Mouse (Mus musculus): ENCODE results near the gene Rad51ap1. TPM values are rescaled to one million over a fixed set of nuclear protein-coding genes. Genes with fewer than 3 reads are reported as not detected.

Rad51ap1 gene
- polyA plus RNA-seq, 1 experiment from 2014 or later, result 56.7 TPM

- Histone ChIP-seq H3K4me1 (peaks cover 8% of the 10 kb centered on the region; the same call in 1 of the 2 replicates), H3K9me3 (no peaks in the 10 kb centered on the region), H3K4me3 (no peak overlapping the region), H3K9ac (replicated peaks) (no peak overlapping the region), H3K36me3 (peaks cover 47% of the 10 kb centered on the region), H3K4me2 (replicated peaks) (no peak overlapping the region), H3K27ac (replicated peaks) (no peak overlapping the region), H3K27me3 (no peaks in the 10 kb centered on the region)
- WGBS, result 91% methylated on average over 2 of the region's 2 CpGs
- ATAC-seq (ENCODE audit: low FRiP score, low read depth), result no peak
Measured at GRCm38 (mm10) chr6:126932896-126933295, 6.5 kb downstream of the Rad51ap1 start.

GRCm38 (mm10) chr6:126921111-126921881 is 18.1 kb downstream of the Rad51ap1 start, which contains the start of gene Dyrk4:
Dyrk4 (minus strand) TSS chr6:126921839.
- WGBS, result 7% methylated on average over 21 of the region's 21 CpGs
- Histone ChIP-seq H3K4me3 (peak within 1 kb of the TSS; percentile 25), H3K4me2 (replicated peaks) (peak within 1 kb of the TSS; percentile 47), H3K9me3 (no peaks in the 10 kb centered on the region), H3K9ac (replicated peaks) (peak within 1 kb of the TSS; percentile 49; the same call in 1 of the 2 replicates), H3K27ac (replicated peaks) (no peak within 1 kb of the TSS), H3K27me3 (peaks cover 4% of the 10 kb centered on the region; the same call in 1 of the 2 replicates), H3K4me1 (no peaks in the 10 kb centered on the region), H3K36me3 (peaks cover 36% of the 10 kb centered on the region)
- 0 out of 2 replicates have a peak, but pooled peaks have one; percentile 27 for ATAC-seq (ENCODE audit: low FRiP score, low read depth)

- Histone ChIP-seq H3K9ac (replicated peaks) (no peak overlapping the region), H3K9me3 (no peaks in the 10 kb centered on the region), H3K4me1 (no peaks in the 10 kb centered on the region), H3K27ac (replicated peaks) (no peak overlapping the region), H3K4me2 (replicated peaks) (no peak overlapping the region), H3K4me3 (no peak overlapping the region), H3K27me3 (peaks cover 5% of the 10 kb centered on the region; the same call in 1 of the 2 replicates), H3K36me3 (no peaks in the 10 kb centered on the region)
- no peak for ATAC-seq (ENCODE audit: low FRiP score, low read depth)
- WGBS, result 87% methylated on average over 5 of the region's 5 CpGs
Measured at GRCm38 (mm10) chr6:126914928-126915327, 24.5 kb downstream of the Rad51ap1 start.

- Histone ChIP-seq H3K27ac (replicated peaks) (no peak overlapping the region), H3K4me1 (no peaks in the 10 kb centered on the region), H3K27me3 (no peaks in the 10 kb centered on the region), H3K9ac (replicated peaks) (no peak overlapping the region), H3K4me3 (no peak overlapping the region), H3K9me3 (no peaks in the 10 kb centered on the region), H3K36me3 (no peaks in the 10 kb centered on the region), H3K4me2 (replicated peaks) (no peak overlapping the region)
- ATAC-seq (ENCODE audit: low FRiP score, low read depth), result no peak
- WGBS, result 85% methylated on average over 4 of the region's 4 CpGs
Measured at GRCm38 (mm10) chr6:126910727-126911126, 28.7 kb downstream of the Rad51ap1 start.

- no peak overlapping the region for H3K9ac ChIP-seq (replicated peaks)
- ATAC-seq (ENCODE audit: low FRiP score, low read depth), result no peak
- no peaks in the 10 kb centered on the region for H3K27me3 ChIP-seq
- no peaks in the 10 kb centered on the region for H3K9me3 ChIP-seq
- H3K36me3 ChIP-seq, result no peaks in the 10 kb centered on the region
- H3K4me3 ChIP-seq, result no peak overlapping the region
- 69% methylated on average over 3 of the region's 3 CpGs for WGBS
- no peak overlapping the region for H3K27ac ChIP-seq (replicated peaks)
- no peaks in the 10 kb centered on the region for H3K4me1 ChIP-seq
- H3K4me2 ChIP-seq (replicated peaks), result no peak overlapping the region
Measured at GRCm38 (mm10) chr6:126907876-126908275, 31.5 kb downstream of the Rad51ap1 start.

- 81% methylated on average over 4 of the region's 5 CpGs for WGBS
Measured at GRCm38 (mm10) chr6:126907378-126907777, 32.0 kb downstream of the Rad51ap1 start.

GRCm38 (mm10) chr6:126877118-126877517 is 62.3 kb downstream of the Rad51ap1 start:
- no peak for ATAC-seq (ENCODE audit: low FRiP score, low read depth)

More at GRCm38 (mm10) chr6:126907378-126907777, 32.0 kb downstream of the Rad51ap1 start:
- Histone ChIP-seq H3K27ac (replicated peaks) (no peak overlapping the region), H3K4me2 (replicated peaks) (no peak overlapping the region), H3K9ac (replicated peaks) (no peak overlapping the region), H3K4me3 (no peak overlapping the region), H3K9me3 (no peaks in the 10 kb centered on the region), H3K36me3 (no peaks in the 10 kb centered on the region), H3K27me3 (no peaks in the 10 kb centered on the region), H3K4me1 (no peaks in the 10 kb centered on the region)
- ATAC-seq (ENCODE audit: low FRiP score, low read depth), result no peak

More at GRCm38 (mm10) chr6:126877118-126877517, 62.3 kb downstream of the Rad51ap1 start:
- Histone ChIP-seq H3K27me3 (no peaks in the 10 kb centered on the region), H3K4me1 (no peaks in the 10 kb centered on the region), H3K9me3 (no peaks in the 10 kb centered on the region), H3K4me2 (replicated peaks) (no peak overlapping the region), H3K9ac (replicated peaks) (no peak overlapping the region), H3K27ac (replicated peaks) (no peak overlapping the region), H3K4me3 (no peak overlapping the region), H3K36me3 (no peaks in the 10 kb centered on the region)
- 85% methylated on average over 8 of the region's 8 CpGs for WGBS

Other genes with a start within 250 kb of the Rad51ap1 start
- gene Kcna6, start 198.9 kb downstream of the Rad51ap1 start, polyA plus RNA-seq (2016; fragmentation: Nextera tagmentation; extraction: Ambion mirVana), result 7.4 and 7.7 TPM in 2 replicates
- 157 and 165 TPM in 2 replicates for gene Ndufa9, start 90.5 kb downstream of the Rad51ap1 start, polyA plus RNA-seq (2016; fragmentation: Nextera tagmentation; extraction: Ambion mirVana)
- 0.06 and 0.16 TPM in 2 replicates for gene Akap3, start 86.5 kb downstream of the Rad51ap1 start, polyA plus RNA-seq (2016; fragmentation: Nextera tagmentation; extraction: Ambion mirVana)
- not detected in 2 replicates for gene Dyrk4, start 17.7 kb downstream of the Rad51ap1 start, polyA plus RNA-seq (2016; fragmentation: Nextera tagmentation; extraction: Ambion mirVana)
- gene D6Wsu163e, start 375 bp upstream of the Rad51ap1 start, polyA plus RNA-seq (2016; fragmentation: Nextera tagmentation; extraction: Ambion mirVana), result 20.2 and 24.7 TPM in 2 replicates
- gene Fgf6, start 76.0 kb upstream of the Rad51ap1 start, polyA plus RNA-seq (2016; fragmentation: Nextera tagmentation; extraction: Ambion mirVana), result not detected in 2 replicates
- not detected in 2 replicates for gene Fgf23, start 133.3 kb upstream of the Rad51ap1 start, polyA plus RNA-seq (2016; fragmentation: Nextera tagmentation; extraction: Ambion mirVana)
- gene Tigar, start 170.0 kb upstream of the Rad51ap1 start, polyA plus RNA-seq (2016; fragmentation: Nextera tagmentation; extraction: Ambion mirVana), result 8.9 and 9.2 TPM in 2 replicates
- gene Ccnd2, start 212.6 kb upstream of the Rad51ap1 start, polyA plus RNA-seq (2016; fragmentation: Nextera tagmentation; extraction: Ambion mirVana), result 1,089 and 1,182 TPM in 2 replicates